Mouse (Mus musculus): ENCODE measurements at regions not wholly inside any gene's neighbourhood (a gene's known extent, or its start where the extent isn't known, plus 50 kb on each side); places are given as distances from the start of the nearest gene placed in this dataset.
A peak's percentile ranks its signal among the peaks of the same experiment; 100 is the strongest.
"Not testable (repeated sequence)": the region's sequence is repeated elsewhere in the genome, so short reads cannot be mapped to it uniquely, and the experiment has no call there.

- DNase-seq, result no peak
These were observed 87.5 kb upstream of the Ppp2r2d start for GRCm38 (mm10) chr7:138758386-138758785.

- DNase-seq, result no peak
These were observed 97.4 kb upstream of the Ppp2r2d start for GRCm38 (mm10) chr7:138748442-138748841.

GRCm38 (mm10) chr7:138746616-138747015 is 99.3 kb upstream of the Ppp2r2d start:
- peak; percentile 14 for DNase-seq

- DNase-seq, result no peak
These were observed 103.4 kb upstream of the Ppp2r2d start for GRCm38 (mm10) chr7:138742516-138742845.

GRCm38 (mm10) chr7:138741816-138742515 is 103.9 kb upstream of the Ppp2r2d start:
- no peak for DNase-seq

GRCm38 (mm10) chr7:138734254-138734653 is 111.6 kb upstream of the Ppp2r2d start:
- DNase-seq, result peak; percentile 42

GRCm38 (mm10) chr7:138724829-138725228 is 121.0 kb upstream of the Ppp2r2d start:
- DNase-seq, result no peak

GRCm38 (mm10) chr7:138719608-138720007 is 126.3 kb upstream of the Ppp2r2d start:
- DNase-seq, result no peak

GRCm38 (mm10) chr7:138719115-138719514 is 126.8 kb upstream of the Ppp2r2d start:
- no peak for DNase-seq

- DNase-seq, result no peak
These were observed 131.1 kb upstream of the Ppp2r2d start for GRCm38 (mm10) chr7:138714731-138715130.

- no peak for DNase-seq
These were observed 137.5 kb upstream of the Ppp2r2d start for GRCm38 (mm10) chr7:138708373-138708772.

GRCm38 (mm10) chr7:138699599-138699998 is 146.3 kb upstream of the Ppp2r2d start:
- not testable (repeated sequence) for DNase-seq

GRCm38 (mm10) chr7:138682161-138682560 is 163.7 kb upstream of the Ppp2r2d start:
- peak; percentile 17 for DNase-seq

GRCm38 (mm10) chr7:138680530-138680929 is 165.3 kb upstream of the Ppp2r2d start:
- DNase-seq, result no peak

- no peak for DNase-seq
These were observed 166.3 kb upstream of the Ppp2r2d start for GRCm38 (mm10) chr7:138679575-138679974.

- no peak for DNase-seq
These were observed 172.9 kb upstream of the Ppp2r2d start for GRCm38 (mm10) chr7:138672959-138673358.

GRCm38 (mm10) chr7:138668337-138668736 is 177.5 kb upstream of the Ppp2r2d start:
- peak; percentile 84 for DNase-seq

GRCm38 (mm10) chr7:138660124-138660523 is 185.8 kb upstream of the Ppp2r2d start:
- no peak for DNase-seq

- no peak for DNase-seq
These were observed 188.4 kb upstream of the Ppp2r2d start for GRCm38 (mm10) chr7:138657521-138657920.

- no peak for DNase-seq
These were observed 188.8 kb upstream of the Ppp2r2d start for GRCm38 (mm10) chr7:138657076-138657475.

GRCm38 (mm10) chr7:138655940-138656339 is 189.9 kb upstream of the Ppp2r2d start:
- DNase-seq, result no peak

GRCm38 (mm10) chr7:138650946-138651345 is 194.9 kb upstream of the Ppp2r2d start:
- DNase-seq, result no peak

- no peak for DNase-seq
These were observed 198.2 kb upstream of the Ppp2r2d start for GRCm38 (mm10) chr7:138647636-138648035.

GRCm38 (mm10) chr7:138640492-138641165 is 205.2 kb upstream of the Ppp2r2d start:
- no peak for DNase-seq

- no peak for DNase-seq
These were observed 206.3 kb upstream of the Ppp2r2d start for GRCm38 (mm10) chr7:138639541-138639940.

All from retina, postnatal 1 day (tissue).